Mouse (Mus musculus) forebrain, postnatal 0 days (tissue): ENCODE data around the gene Banp. TPM values are rescaled to one million over a fixed set of nuclear protein-coding genes. Genes with fewer than 3 reads are reported as not detected.

Experiments used
- ATAC-seq: fragments of 200-750 bp; cut with Nextera tagmentation; 2 replicates; pipeline ENCODE4 v1.8.0; 2017; ENCODE audit warnings: mild to moderate bottlenecking, moderate library complexity
- DNase-seq: peaks from one replicate; pipeline ENCODE4 v3.0.0-alpha.2; 2015
- H3K27ac ChIP-seq: fragments of 300-500 bp; sonication (generic); 2 replicates; pipeline ENCODE4 v1.5.1; 2014; ENCODE audit warnings: low read depth, mild to moderate bottlenecking, antibody characterized with exemption, low read length, moderate library complexity, mixed read lengths
- H3K27me3 ChIP-seq: fragments of 300-500 bp; sonication (generic); 2 replicates; pipeline ENCODE4 v1.6.1; 2014; ENCODE audit warnings: mild to moderate bottlenecking, low read length, mixed read lengths; ENCODE audit not compliant: insufficient read depth
- H3K36me3 ChIP-seq: fragments of 300-500 bp; sonication (generic); 2 replicates; pipeline ENCODE4 v1.6.1; 2014; ENCODE audit warnings: mild to moderate bottlenecking, moderate library complexity; ENCODE audit not compliant: insufficient read depth
- H3K4me1 ChIP-seq: fragments of 300-500 bp; sonication (generic); 2 replicates; pipeline ENCODE4 v1.6.1; 2014; ENCODE audit warnings: antibody characterized with exemption; ENCODE audit not compliant: insufficient read depth
- H3K4me2 ChIP-seq: fragments of 300-500 bp; sonication (generic); 2 replicates; pipeline ENCODE4 v1.6.1; 2014; ENCODE audit warnings: low read depth, mild to moderate bottlenecking, moderate library complexity
- H3K4me3 ChIP-seq: fragments of 300-500 bp; sonication (generic); 2 replicates; pipeline ENCODE4 v1.5.1; 2014; ENCODE audit warnings: low read depth, low read length, mixed read lengths
- H3K9ac ChIP-seq: fragments of 300-500 bp; sonication (generic); 2 replicates; pipeline ENCODE4 v1.6.1; 2014; ENCODE audit warnings: mild to moderate bottlenecking
- H3K9me3 ChIP-seq: fragments of 300-500 bp; sonication (generic); 2 replicates; pipeline ENCODE4 v1.6.1; 2016; ENCODE audit warnings: low read length
- CTCF ChIP-seq: sonication (generic); IDR thresholded peaks from 2 replicates; pipeline ENCODE4 v1.5.1; 2016; ENCODE audit warnings: antibody characterized with exemption, control low read depth, low read depth
- WGBS: fragments of 180-500 bp; shearing (Covaris S2); extraction: QIAGEN DNeasy Blood & Tissue Kit; methylation state at CpG from one replicate; pipeline ENCODE4 v1.1.7; 2014; 5-methylcytosine and 5-hydroxymethylcytosine counted together
- polyA plus RNA-seq: library from polyadenylated mRNA; unstranded; fragments of >200 nt; fragmentation: Nextera tagmentation; extraction: Ambion mirVana; gene quantifications from 2 replicates; pipeline ENCODE4 v1.2.1, GENCODE M21; 2015
- total RNA-seq: library from RNA; depleted of rRNA; stranded (reverse); fragments of >200 nt; gene quantifications from 2 replicates; pipeline ENCODE4 v1.2.3, GENCODE M21; 2014

The Banp gene
- total and polyA plus RNA-seq, 2 experiments from 2014 or later: 29.3 to 37.9 TPM

DNA sequence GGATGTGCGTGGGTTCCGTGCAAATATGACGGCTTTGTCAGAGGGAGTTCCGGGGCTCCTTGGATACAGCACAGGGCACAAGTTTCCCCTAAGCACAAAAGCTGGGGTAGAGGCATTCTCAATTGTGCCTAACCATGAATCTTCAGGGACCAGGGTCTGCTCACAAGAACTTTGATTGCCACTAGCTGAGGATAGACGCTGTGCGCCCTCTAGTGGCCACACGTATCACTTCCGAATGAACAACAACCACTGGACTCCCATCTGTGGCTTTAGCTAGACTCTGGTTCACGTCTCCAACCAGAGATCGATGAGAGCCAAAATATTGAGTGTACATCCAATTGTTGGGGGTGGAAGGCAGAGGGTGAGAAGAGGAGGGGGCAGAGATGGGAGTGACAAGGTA, 23.9 kb upstream of the Banp start:
- no peak overlapping the region for H3K4me2 ChIP-seq
- TF ChIP-seq CTCF: peak; percentile 95
- DNase-seq (peak; percentile 89), ATAC-seq (peak; percentile 55; the same call in 1 of the 2 replicates)
- no peak overlapping the region for H3K9ac ChIP-seq
- no peaks in the 10 kb centered on the region for H3K4me1 ChIP-seq
- 25% methylated on average over 10 of the region's 10 CpGs for WGBS
- H3K27me3 ChIP-seq: no peaks in the 10 kb centered on the region
- H3K27ac ChIP-seq: no peak overlapping the region
- H3K9me3 ChIP-seq: no peaks in the 10 kb centered on the region
- H3K4me3 ChIP-seq: no peak overlapping the region
- H3K36me3 ChIP-seq: no peaks in the 10 kb centered on the region

GRCm38 (mm10) chr8:121926266-121926665, 23.3 kb upstream of the Banp start:
- Histone ChIP-seq H3K27me3 (no peaks in the 10 kb centered on the region), H3K36me3 (no peaks in the 10 kb centered on the region), H3K27ac (no peak overlapping the region), H3K4me2 (no peak overlapping the region), H3K4me1 (no peaks in the 10 kb centered on the region), H3K9me3 (no peaks in the 10 kb centered on the region), H3K9ac (no peak overlapping the region), H3K4me3 (no peak overlapping the region)
- ATAC-seq (no peak), DNase-seq (no peak)
- no peak for TF ChIP-seq CTCF
- WGBS: 67% methylated on average over 8 of the region's 8 CpGs

GRCm38 (mm10) chr8:121927316-121927715, 22.2 kb upstream of the Banp start:
- H3K27me3 ChIP-seq: no peaks in the 10 kb centered on the region
- 41% methylated on average over 8 of the region's 8 CpGs for WGBS
- H3K4me3 ChIP-seq: no peak overlapping the region
- ATAC-seq: peak; percentile 69
- DNase-seq: peak; percentile 52
- no peaks in the 10 kb centered on the region for H3K4me1 ChIP-seq
- H3K27ac ChIP-seq: no peak overlapping the region
- no peaks in the 10 kb centered on the region for H3K9me3 ChIP-seq
- H3K4me2 ChIP-seq: no peak overlapping the region
- peak; percentile 67 for TF ChIP-seq CTCF
- no peaks in the 10 kb centered on the region for H3K36me3 ChIP-seq
- H3K9ac ChIP-seq: no peak overlapping the region

GRCm38 (mm10) chr8:121930047-121930446, 19.5 kb upstream of the Banp start:
- Histone ChIP-seq H3K9ac (no peak overlapping the region), H3K36me3 (no peaks in the 10 kb centered on the region), H3K27ac (no peak overlapping the region), H3K9me3 (no peaks in the 10 kb centered on the region), H3K27me3 (no peaks in the 10 kb centered on the region), H3K4me3 (no peak overlapping the region), H3K4me1 (peaks cover 4% of the 10 kb centered on the region), H3K4me2 (no peak overlapping the region)
- TF ChIP-seq CTCF: no peak
- 84% methylated on average over 4 of the region's 4 CpGs for WGBS
- ATAC-seq: no peak
- DNase-seq: no peak

DNA sequence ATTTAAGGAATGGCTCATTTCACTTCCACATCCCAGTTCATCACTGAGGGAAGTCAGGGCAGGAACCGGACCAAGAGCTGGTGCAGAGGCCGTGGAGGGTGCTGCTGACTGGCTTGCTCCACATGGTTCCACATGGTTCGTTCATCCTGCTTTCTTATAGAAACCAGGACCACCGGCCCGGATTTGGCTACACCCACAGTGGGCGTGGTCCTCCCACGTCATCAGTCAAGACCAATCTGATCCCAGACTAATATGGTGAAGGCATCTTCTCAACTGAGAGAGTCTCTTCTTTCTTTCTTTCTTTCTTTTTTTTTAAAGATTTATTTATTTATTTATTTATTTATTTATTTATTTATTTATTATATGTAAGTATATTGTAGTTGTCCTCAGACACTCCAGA, 18.0 kb upstream of the Banp start:
- ATAC-seq (no peak), DNase-seq (no peak)
- no peak overlapping the region for H3K9ac ChIP-seq
- no peaks in the 10 kb centered on the region for H3K9me3 ChIP-seq
- WGBS: 86% methylated on average over 7 of the region's 7 CpGs
- H3K27ac ChIP-seq: no peak overlapping the region
- TF ChIP-seq CTCF: no peak
- no peak overlapping the region for H3K4me3 ChIP-seq
- H3K27me3 ChIP-seq: no peaks in the 10 kb centered on the region
- H3K36me3 ChIP-seq: no peaks in the 10 kb centered on the region
- no peak overlapping the region for H3K4me2 ChIP-seq
- peaks cover 14% of the 10 kb centered on the region for H3K4me1 ChIP-seq

GRCm38 (mm10) chr8:121932026-121932667, 17.4 kb upstream of the Banp start:
- Histone ChIP-seq H3K27ac (no peak overlapping the region), H3K27me3 (no peaks in the 10 kb centered on the region), H3K9ac (no peak overlapping the region), H3K4me3 (no peak overlapping the region), H3K4me1 (peaks cover 14% of the 10 kb centered on the region), H3K36me3 (no peaks in the 10 kb centered on the region), H3K9me3 (no peaks in the 10 kb centered on the region), H3K4me2 (no peak overlapping the region)
- no peak for TF ChIP-seq CTCF
- WGBS: 62% methylated on average over 12 of the region's 12 CpGs
- ATAC-seq: no peak
- no peak for DNase-seq

- no peak overlapping the region for H3K9ac ChIP-seq
- no peak overlapping the region for H3K4me2 ChIP-seq
- TF ChIP-seq CTCF: peak; percentile 25; the same call in 1 of the 2 replicates
- WGBS: 77% methylated on average over 14 of the region's 14 CpGs
- DNase-seq (no peak), ATAC-seq (no peak)
- no peaks in the 10 kb centered on the region for H3K9me3 ChIP-seq
- H3K27ac ChIP-seq: no peak overlapping the region
- H3K4me1 ChIP-seq: peaks cover 14% of the 10 kb centered on the region
- no peak overlapping the region for H3K4me3 ChIP-seq
- no peaks in the 10 kb centered on the region for H3K27me3 ChIP-seq
- no peaks in the 10 kb centered on the region for H3K36me3 ChIP-seq
These were observed 16.7 kb upstream of the Banp start for GRCm38 (mm10) chr8:121932668-121933520.
